Mouse (Mus musculus): ENCODE measurements around the gene Vezf1. TPM values are rescaled to one million over a fixed set of nuclear protein-coding genes. Genes with fewer than 3 reads are reported as not detected.

The Vezf1 gene
- polyA plus RNA-seq, 1 experiment, result 13.3 TPM

DNA sequence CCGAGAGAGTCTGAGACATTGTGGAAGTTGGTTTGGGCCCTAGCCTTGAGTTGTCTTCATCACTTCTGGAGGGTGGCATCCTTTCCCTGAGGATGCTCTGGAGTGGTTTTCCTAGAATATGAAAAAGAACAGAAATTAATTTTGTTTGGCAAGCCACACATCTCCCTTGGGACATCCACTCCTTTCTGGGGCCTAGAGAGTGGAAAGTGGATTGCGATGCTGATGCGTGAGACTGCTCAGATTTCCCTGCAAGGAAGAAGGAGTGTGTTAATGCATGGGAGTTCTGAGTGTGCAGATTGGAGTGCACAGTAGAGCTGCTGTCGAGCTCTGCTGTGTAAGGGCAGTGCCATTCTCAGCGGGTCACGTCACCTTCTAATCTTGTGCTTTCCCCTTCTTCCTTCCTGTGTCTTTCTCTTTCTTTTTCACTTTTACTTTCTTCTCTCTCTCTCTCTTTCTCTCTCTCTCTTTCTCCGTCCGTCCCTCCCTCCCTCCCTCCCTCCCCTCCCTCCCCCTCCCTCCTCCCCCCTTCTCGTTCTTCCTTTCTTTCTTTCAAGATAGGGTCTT is 42.0 kb downstream of the Vezf1 start:
- no peaks in the 10 kb centered on the region for H3K27me3 ChIP-seq (ENCODE audit: control insufficient read depth, insufficient read depth, insufficient read length)
- H3K36me3 ChIP-seq (ENCODE audit: control insufficient read depth, insufficient read depth), result no peaks in the 10 kb centered on the region
- H3K79me2 ChIP-seq (ENCODE audit: control insufficient read depth, insufficient read depth), result peaks cover 88% of the 10 kb centered on the region
- no peak overlapping the region for H3ac ChIP-seq (ENCODE audit: control insufficient read depth, insufficient read length, low read depth)
- H3K4me3 ChIP-seq (ENCODE audit: insufficient read depth, poor library complexity, severe bottlenecking), result no peak overlapping the region
- H3K79me3 ChIP-seq (ENCODE audit: low read depth), result peaks cover 22% of the 10 kb centered on the region
- no peak for TF ChIP-seq MYOG (IDR thresholded peaks at IDR 0.05; ENCODE audit: control insufficient read depth, extremely low read depth, insufficient read length)
- no peak for TF ChIP-seq MAX (IDR thresholded peaks at IDR 0.05)
- TF ChIP-seq MYOD1 (IDR thresholded peaks at IDR 0.05; ENCODE audit: control insufficient read depth, insufficient read length, low read depth), result no peak
- no peak for TF ChIP-seq USF1 (IDR thresholded peaks at IDR 0.05; ENCODE audit: low read depth)
- no peak for TF ChIP-seq CEBPB (IDR thresholded peaks at IDR 0.05; ENCODE audit: low read depth)
- TF ChIP-seq CTCF (IDR thresholded peaks at IDR 0.05; ENCODE audit: control insufficient read depth, insufficient read depth, insufficient read length), result no peak
- TF ChIP-seq FOSL1 (IDR thresholded peaks at IDR 0.05; ENCODE audit: insufficient read depth, low read length, poor library complexity, severe bottlenecking), result no peak

DNA sequence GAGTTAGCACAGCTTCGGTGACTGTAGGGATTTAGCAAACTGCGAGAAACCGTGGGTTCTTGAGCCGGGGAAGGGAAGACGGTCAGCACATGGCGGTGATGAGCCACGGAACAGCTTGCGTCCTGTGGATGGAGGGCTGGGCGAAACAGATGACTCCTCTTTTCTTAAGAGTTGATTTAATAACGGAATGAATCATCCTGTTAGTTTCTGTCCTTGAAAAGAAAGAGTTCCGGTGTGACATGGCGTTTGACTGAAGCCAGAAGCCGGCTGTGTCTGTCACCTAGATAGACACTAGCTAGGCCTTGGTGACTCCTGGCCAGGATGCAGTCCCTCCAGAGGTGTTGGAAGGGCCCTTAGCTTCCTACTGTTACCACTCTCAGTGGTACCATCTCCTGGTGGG is 44.0 kb downstream of the Vezf1 start:
- no peaks in the 10 kb centered on the region for H3K36me3 ChIP-seq (ENCODE audit: control insufficient read depth, insufficient read depth)
- TF ChIP-seq MYOD1 (IDR thresholded peaks at IDR 0.05; ENCODE audit: control insufficient read depth, insufficient read length, low read depth) (no peak), FOSL1 (IDR thresholded peaks at IDR 0.05; ENCODE audit: insufficient read depth, low read length, poor library complexity, severe bottlenecking) (no peak), MAX (IDR thresholded peaks at IDR 0.05) (no peak), CEBPB (IDR thresholded peaks at IDR 0.05; ENCODE audit: low read depth) (no peak), MYOG (IDR thresholded peaks at IDR 0.05; ENCODE audit: control insufficient read depth, extremely low read depth, insufficient read length) (no peak), CTCF (IDR thresholded peaks at IDR 0.05; ENCODE audit: control insufficient read depth, insufficient read depth, insufficient read length) (no peak), USF1 (IDR thresholded peaks at IDR 0.05; ENCODE audit: low read depth) (no peak)

DNA sequence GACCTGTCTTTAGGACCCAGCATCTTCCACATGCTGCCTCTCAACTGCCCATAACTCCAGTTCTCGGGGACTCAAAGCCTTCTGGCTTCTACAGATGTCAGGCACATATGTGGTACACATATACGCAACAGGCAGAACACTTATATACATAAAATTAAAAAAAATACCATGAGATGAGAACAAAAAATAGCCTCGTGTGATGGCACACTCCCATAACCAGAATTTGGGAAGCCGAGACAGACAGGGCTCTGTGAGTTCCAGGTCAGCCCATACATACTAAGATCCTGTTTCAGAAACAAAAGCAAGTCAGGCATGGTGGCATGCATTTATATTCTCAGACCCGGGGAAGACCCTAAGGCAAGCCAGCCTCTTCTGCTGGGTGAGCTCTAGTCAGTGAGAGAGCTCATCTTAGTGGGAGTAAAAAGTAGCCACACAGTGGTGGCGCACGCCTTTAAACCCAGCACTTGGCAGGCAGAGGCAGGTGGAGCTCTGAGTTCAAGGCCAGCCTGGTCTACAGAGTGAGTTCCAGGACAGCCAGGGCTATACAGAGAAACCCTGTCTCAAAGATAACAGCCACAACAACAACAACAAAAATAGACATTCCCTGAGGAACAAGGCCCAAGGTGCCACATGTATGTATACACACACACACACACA is 44.7 kb downstream of the Vezf1 start:
- H3K79me2 ChIP-seq (ENCODE audit: control insufficient read depth, insufficient read depth), result peaks cover 98% of the 10 kb centered on the region
- H3K79me3 ChIP-seq (ENCODE audit: low read depth), result peaks cover 35% of the 10 kb centered on the region
- no peaks in the 10 kb centered on the region for H3K36me3 ChIP-seq (ENCODE audit: control insufficient read depth, insufficient read depth)
- TF ChIP-seq MAX (IDR thresholded peaks at IDR 0.05) (no peak), MYOG (IDR thresholded peaks at IDR 0.05; ENCODE audit: control insufficient read depth, extremely low read depth, insufficient read length) (no peak), FOSL1 (IDR thresholded peaks at IDR 0.05; ENCODE audit: insufficient read depth, low read length, poor library complexity, severe bottlenecking) (no peak), MYOD1 (IDR thresholded peaks at IDR 0.05; ENCODE audit: control insufficient read depth, insufficient read length, low read depth) (no peak), USF1 (IDR thresholded peaks at IDR 0.05; ENCODE audit: low read depth) (no peak), CEBPB (IDR thresholded peaks at IDR 0.05; ENCODE audit: low read depth) (no peak)
- no peaks in the 10 kb centered on the region for H3K27me3 ChIP-seq (ENCODE audit: control insufficient read depth, insufficient read depth, insufficient read length)
- H3ac ChIP-seq (ENCODE audit: control insufficient read depth, insufficient read length, low read depth), result no peak overlapping the region
- H3K4me3 ChIP-seq (ENCODE audit: insufficient read depth, poor library complexity, severe bottlenecking), result no peak overlapping the region

More for the DNA sequence above, 44.0 kb downstream of the Vezf1 start:
- no peak overlapping the region for H3K4me3 ChIP-seq (ENCODE audit: insufficient read depth, poor library complexity, severe bottlenecking)
- no peaks in the 10 kb centered on the region for H3K27me3 ChIP-seq (ENCODE audit: control insufficient read depth, insufficient read depth, insufficient read length)
- H3K79me2 ChIP-seq (ENCODE audit: control insufficient read depth, insufficient read depth), result peaks cover 96% of the 10 kb centered on the region
- H3K79me3 ChIP-seq (ENCODE audit: low read depth), result peaks cover 35% of the 10 kb centered on the region
- H3ac ChIP-seq (ENCODE audit: control insufficient read depth, insufficient read length, low read depth), result no peak overlapping the region

DNA sequence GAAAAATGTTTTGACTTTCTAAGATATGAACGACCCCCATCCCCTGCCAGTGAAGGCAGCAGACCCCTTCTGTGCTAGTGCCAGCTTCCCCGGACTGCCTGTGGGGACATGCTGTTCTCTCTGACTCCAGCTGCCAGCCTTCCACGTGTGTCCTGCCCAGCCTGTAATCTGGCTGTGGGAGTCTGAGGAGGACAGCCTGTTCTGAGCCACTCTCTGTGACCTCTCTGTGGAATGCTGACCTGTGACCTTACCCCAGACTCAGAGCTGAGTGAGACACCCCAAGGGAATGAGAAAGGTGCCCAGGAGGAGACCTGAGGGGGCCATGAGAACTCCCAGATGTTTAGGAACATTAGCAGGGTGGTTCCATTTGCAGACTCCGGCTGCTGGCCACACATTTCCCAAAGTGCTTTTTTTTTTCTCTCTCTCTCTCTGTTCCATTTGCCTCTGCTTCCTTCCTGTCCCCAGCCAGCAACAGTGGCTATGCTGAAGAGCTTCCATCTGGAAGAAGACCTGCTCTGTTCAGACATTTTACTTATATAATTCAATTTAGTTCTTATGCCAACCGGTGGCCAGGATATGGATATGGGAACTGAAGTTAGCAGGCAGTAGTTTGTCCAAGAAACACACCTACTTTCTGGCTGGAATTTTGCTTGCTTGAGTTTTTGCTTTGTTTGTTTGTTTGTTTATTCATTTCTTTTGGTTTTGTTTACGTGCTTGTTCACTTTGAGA is 45.6 kb downstream of the Vezf1 start:
- TF ChIP-seq CTCF (IDR thresholded peaks at IDR 0.05; ENCODE audit: control insufficient read depth, insufficient read depth, insufficient read length) (no peak), MYOD1 (IDR thresholded peaks at IDR 0.05; ENCODE audit: control insufficient read depth, insufficient read length, low read depth) (no peak), USF1 (IDR thresholded peaks at IDR 0.05; ENCODE audit: low read depth) (no peak), MYOG (IDR thresholded peaks at IDR 0.05; ENCODE audit: control insufficient read depth, extremely low read depth, insufficient read length) (no peak), FOSL1 (IDR thresholded peaks at IDR 0.05; ENCODE audit: insufficient read depth, low read length, poor library complexity, severe bottlenecking) (no peak), MAX (IDR thresholded peaks at IDR 0.05) (no peak), CEBPB (IDR thresholded peaks at IDR 0.05; ENCODE audit: low read depth) (no peak)
- H3K79me3 ChIP-seq (ENCODE audit: low read depth), result peaks cover 35% of the 10 kb centered on the region
- no peak overlapping the region for H3ac ChIP-seq (ENCODE audit: control insufficient read depth, insufficient read length, low read depth)

DNA sequence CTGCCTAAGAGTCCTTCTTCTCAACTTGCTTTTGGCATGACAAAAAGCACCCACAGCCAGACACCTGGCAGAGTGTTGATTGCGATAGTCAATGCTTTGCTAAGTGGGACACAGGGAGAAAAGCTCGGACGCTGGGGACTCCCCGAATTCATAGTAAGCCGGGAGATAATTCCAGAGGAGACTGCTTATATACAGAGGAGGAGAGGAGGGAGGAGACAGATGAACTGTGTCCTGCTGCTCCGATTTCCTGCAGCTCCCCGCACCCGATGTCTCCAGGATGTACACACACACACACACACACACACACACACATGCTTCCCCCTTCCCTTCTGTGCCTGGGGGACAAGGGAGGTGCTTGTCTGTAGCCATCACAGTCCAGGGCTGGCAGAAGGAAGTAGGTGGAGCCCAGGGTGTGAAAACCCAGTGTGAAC is 46.8 kb downstream of the Vezf1 start:
- TF ChIP-seq CTCF (IDR thresholded peaks at IDR 0.05; ENCODE audit: control insufficient read depth, insufficient read depth, insufficient read length), result no peak
- no peak for TF ChIP-seq MYOG (IDR thresholded peaks at IDR 0.05; ENCODE audit: control insufficient read depth, extremely low read depth, insufficient read length)
- no peak for TF ChIP-seq MYOD1 (IDR thresholded peaks at IDR 0.05; ENCODE audit: control insufficient read depth, insufficient read length, low read depth)
- TF ChIP-seq USF1 (IDR thresholded peaks at IDR 0.05; ENCODE audit: low read depth), result no peak
- no peak for TF ChIP-seq FOSL1 (IDR thresholded peaks at IDR 0.05; ENCODE audit: insufficient read depth, low read length, poor library complexity, severe bottlenecking)
- no peak for TF ChIP-seq MAX (IDR thresholded peaks at IDR 0.05)
- no peak for TF ChIP-seq CEBPB (IDR thresholded peaks at IDR 0.05; ENCODE audit: low read depth)
- H3K79me3 ChIP-seq (ENCODE audit: low read depth), result peaks cover 31% of the 10 kb centered on the region
- no peaks in the 10 kb centered on the region for H3K27me3 ChIP-seq (ENCODE audit: control insufficient read depth, insufficient read depth, insufficient read length)
- no peak overlapping the region for H3ac ChIP-seq (ENCODE audit: control insufficient read depth, insufficient read length, low read depth)
- no peak overlapping the region for H3K4me3 ChIP-seq (ENCODE audit: insufficient read depth, poor library complexity, severe bottlenecking)
- H3K79me2 ChIP-seq (ENCODE audit: control insufficient read depth, insufficient read depth), result peaks cover 98% of the 10 kb centered on the region
- peaks cover 4% of the 10 kb centered on the region for H3K36me3 ChIP-seq (ENCODE audit: control insufficient read depth, insufficient read depth)

More for the DNA sequence above, 45.6 kb downstream of the Vezf1 start:
- Histone ChIP-seq H3K36me3 (ENCODE audit: control insufficient read depth, insufficient read depth) (no peaks in the 10 kb centered on the region), H3K27me3 (ENCODE audit: control insufficient read depth, insufficient read depth, insufficient read length) (no peaks in the 10 kb centered on the region), H3K79me2 (ENCODE audit: control insufficient read depth, insufficient read depth) (peaks cover 98% of the 10 kb centered on the region), H3K4me3 (ENCODE audit: insufficient read depth, poor library complexity, severe bottlenecking) (no peak overlapping the region)
